Mouse (Mus musculus) neural tube, embryonic 15.5 days (tissue): Measurements from ENCODE around the gene Sspo. TPM values are rescaled to one million over a fixed set of nuclear protein-coding genes. Genes with fewer than 3 reads are reported as not detected.

Experiments used
- ATAC-seq: fragments of 200-750 bp; cut with Nextera tagmentation; 2 replicates; pipeline ENCODE4 v1.8.0; 2017; ENCODE audit warnings: mild to moderate bottlenecking, moderate TSS enrichment, moderate library complexity; ENCODE audit not compliant: low FRiP score
- H3K27ac ChIP-seq: fragments of 300-500 bp; sonication (generic); replicated peaks from 2 replicates; pipeline ENCODE4 v1.5.1; 2015; ENCODE audit warnings: mild to moderate bottlenecking, inconsistent platforms
- H3K27me3 ChIP-seq: fragments of 300-500 bp; sonication (generic); replicated peaks from 2 replicates; pipeline ENCODE4 v1.6.1; 2015; ENCODE audit warnings: inconsistent platforms
- H3K36me3 ChIP-seq: fragments of 300-500 bp; sonication (generic); 2 replicates; pipeline ENCODE4 v1.6.1; 2015; ENCODE audit warnings: inconsistent platforms
- H3K4me1 ChIP-seq: fragments of 300-500 bp; sonication (generic); 2 replicates; pipeline ENCODE4 v1.6.1; 2015; ENCODE audit warnings: inconsistent platforms
- H3K4me2 ChIP-seq: fragments of 300-500 bp; sonication (generic); 2 replicates; pipeline ENCODE4 v1.6.1; 2015; ENCODE audit warnings: inconsistent platforms, mild to moderate bottlenecking, moderate library complexity
- H3K4me3 ChIP-seq: fragments of 300-500 bp; sonication (generic); replicated peaks from 2 replicates; pipeline ENCODE4 v1.5.1; 2015; ENCODE audit warnings: mild to moderate bottlenecking, inconsistent platforms
- H3K9ac ChIP-seq: fragments of 300-500 bp; sonication (generic); replicated peaks from 2 replicates; pipeline ENCODE4 v1.6.1; 2015; ENCODE audit warnings: mild to moderate bottlenecking, inconsistent platforms
- H3K9me3 ChIP-seq: fragments of 300-500 bp; sonication (generic); replicated peaks from 2 replicates; pipeline ENCODE4 v1.6.1; 2016; ENCODE audit warnings: inconsistent platforms
- WGBS: fragments of 180-500 bp; shearing (Covaris S2); methylation state at CpG from one replicate; pipeline ENCODE4 v1.1.7; 2015; ENCODE audit warnings: mixed read lengths; 5-methylcytosine and 5-hydroxymethylcytosine counted together
- polyA plus RNA-seq: library from polyadenylated mRNA; unstranded; fragments of >200 nt; fragmentation: Nextera tagmentation; extraction: Ambion mirVana; gene quantifications from 2 replicates; pipeline ENCODE4 v1.2.1, GENCODE M21; 2015

Gene Sspo
- polyA plus RNA-seq = 0.34 and 0.54 TPM in 2 replicates

GRCm38 (mm10) chr6:48447929-48448328, at the start of gene Sspo:
Gene Sspo, plus strand, starts transcription at chr6:48448229.
- Histone ChIP-seq H3K4me2 (no peak within 1 kb of the TSS), H3K4me1 (peaks cover 18% of the 10 kb centered on the region), H3K4me3 (no peak within 1 kb of the TSS), H3K27me3 (no peaks in the 10 kb centered on the region), H3K27ac (no peak within 1 kb of the TSS), H3K9me3 (no peaks in the 10 kb centered on the region), H3K9ac (no peak within 1 kb of the TSS), H3K36me3 (no peaks in the 10 kb centered on the region)
- no peak for ATAC-seq
- whole genome bisulfite sequencing = 88% methylated on average over 1 of the region's 1 CpGs

GRCm38 (mm10) chr6:48399906-48400305, 48.1 kb upstream of the Sspo start:
- Histone ChIP-seq H3K4me2 (no peak overlapping the region), H3K4me1 (peaks cover 33% of the 10 kb centered on the region), H3K9ac (no peak overlapping the region), H3K9me3 (no peaks in the 10 kb centered on the region), H3K27me3 (no peaks in the 10 kb centered on the region), H3K4me3 (no peak overlapping the region), H3K36me3 (peaks cover 14% of the 10 kb centered on the region), H3K27ac (no peak overlapping the region)
- WGBS = 93% methylated on average over 5 of the region's 5 CpGs
- ATAC-seq = no peak

- Histone ChIP-seq H3K36me3 (peaks cover 56% of the 10 kb centered on the region), H3K27me3 (no peaks in the 10 kb centered on the region), H3K4me2 (no peak overlapping the region), H3K4me1 (peaks cover 2% of the 10 kb centered on the region), H3K4me3 (no peak overlapping the region), H3K27ac (no peak overlapping the region), H3K9ac (no peak overlapping the region), H3K9me3 (no peaks in the 10 kb centered on the region)
- 91% methylated on average over 5 of the region's 5 CpGs for WGBS
- no peak for ATAC-seq
Observed at GRCm38 (mm10) chr6:48404071-48404470, 44.0 kb upstream of the Sspo start.

GRCm38 (mm10) chr6:48409726-48410343, 38.2 kb upstream of the Sspo start:
- WGBS = 94% methylated on average over 4 of the region's 4 CpGs
- Histone ChIP-seq H3K4me1 (no peaks in the 10 kb centered on the region), H3K9me3 (no peaks in the 10 kb centered on the region), H3K4me2 (no peak overlapping the region), H3K27me3 (no peaks in the 10 kb centered on the region), H3K4me3 (no peak overlapping the region), H3K36me3 (peaks cover 99% of the 10 kb centered on the region), H3K9ac (no peak overlapping the region), H3K27ac (no peak overlapping the region)
- no peak for ATAC-seq

- WGBS = 62% methylated on average over 3 of the region's 3 CpGs
- H3K4me3 ChIP-seq = no peak overlapping the region
- no peaks in the 10 kb centered on the region for H3K9me3 ChIP-seq
- H3K27me3 ChIP-seq = no peaks in the 10 kb centered on the region
- H3K4me1 ChIP-seq = no peaks in the 10 kb centered on the region
- H3K27ac ChIP-seq = no peak overlapping the region
- no peak for ATAC-seq
- peaks cover 100% of the 10 kb centered on the region for H3K36me3 ChIP-seq
- H3K4me2 ChIP-seq = no peak overlapping the region
- H3K9ac ChIP-seq = no peak overlapping the region
Observed at GRCm38 (mm10) chr6:48410551-48410950, 37.5 kb upstream of the Sspo start.

GRCm38 (mm10) chr6:48411193-48412092, 36.6 kb upstream of the Sspo start:
- Histone ChIP-seq H3K27me3 (no peaks in the 10 kb centered on the region), H3K9me3 (no peaks in the 10 kb centered on the region), H3K9ac (no peak overlapping the region), H3K4me1 (no peaks in the 10 kb centered on the region), H3K27ac (no peak overlapping the region), H3K36me3 (peaks cover 100% of the 10 kb centered on the region), H3K4me2 (no peak overlapping the region), H3K4me3 (no peak overlapping the region)
- 88% methylated on average over 6 of the region's 6 CpGs for WGBS
- ATAC-seq = no peak

- H3K4me1 ChIP-seq = no peaks in the 10 kb centered on the region
- H3K27ac ChIP-seq = no peak overlapping the region
- H3K4me2 ChIP-seq = no peak overlapping the region
- H3K4me3 ChIP-seq = no peak overlapping the region
- peaks cover 99% of the 10 kb centered on the region for H3K36me3 ChIP-seq
- H3K9ac ChIP-seq = no peak overlapping the region
- ATAC-seq = no peak
- H3K9me3 ChIP-seq = no peaks in the 10 kb centered on the region
- WGBS = 96% methylated on average over 4 of the region's 4 CpGs
- no peaks in the 10 kb centered on the region for H3K27me3 ChIP-seq
Observed at GRCm38 (mm10) chr6:48412147-48412546, 35.9 kb upstream of the Sspo start.

GRCm38 (mm10) chr6:48412662-48413061, 35.4 kb upstream of the Sspo start:
- 85% methylated on average over 3 of the region's 3 CpGs for WGBS
- ATAC-seq = no peak
- no peak overlapping the region for H3K4me3 ChIP-seq
- H3K27ac ChIP-seq = no peak overlapping the region
- no peaks in the 10 kb centered on the region for H3K9me3 ChIP-seq
- peaks cover 99% of the 10 kb centered on the region for H3K36me3 ChIP-seq
- no peak overlapping the region for H3K4me2 ChIP-seq
- no peaks in the 10 kb centered on the region for H3K4me1 ChIP-seq
- no peak overlapping the region for H3K9ac ChIP-seq
- H3K27me3 ChIP-seq = no peaks in the 10 kb centered on the region

GRCm38 (mm10) chr6:48413081-48413480, 34.9 kb upstream of the Sspo start:
- H3K9ac ChIP-seq = no peak overlapping the region
- no peak for ATAC-seq
- H3K4me2 ChIP-seq = no peak overlapping the region
- no peak overlapping the region for H3K27ac ChIP-seq
- H3K9me3 ChIP-seq = no peaks in the 10 kb centered on the region
- no peaks in the 10 kb centered on the region for H3K4me1 ChIP-seq
- 85% methylated on average over 10 of the region's 10 CpGs for WGBS
- no peak overlapping the region for H3K4me3 ChIP-seq
- no peaks in the 10 kb centered on the region for H3K27me3 ChIP-seq
- H3K36me3 ChIP-seq = peaks cover 96% of the 10 kb centered on the region

GRCm38 (mm10) chr6:48414886-48415285, 33.1 kb upstream of the Sspo start:
- 100% methylated on average over 1 of the region's 1 CpGs for WGBS
- ATAC-seq = no peak
- H3K9ac ChIP-seq = no peak overlapping the region
- no peaks in the 10 kb centered on the region for H3K27me3 ChIP-seq
- peaks cover 78% of the 10 kb centered on the region for H3K36me3 ChIP-seq
- H3K9me3 ChIP-seq = no peaks in the 10 kb centered on the region
- H3K4me2 ChIP-seq = no peak overlapping the region
- no peak overlapping the region for H3K27ac ChIP-seq
- H3K4me3 ChIP-seq = no peak overlapping the region
- H3K4me1 ChIP-seq = no peaks in the 10 kb centered on the region

GRCm38 (mm10) chr6:48415636-48416035, 32.4 kb upstream of the Sspo start:
- Histone ChIP-seq H3K4me1 (peaks cover 3% of the 10 kb centered on the region; the same call in 1 of the 2 replicates), H3K36me3 (peaks cover 70% of the 10 kb centered on the region), H3K4me2 (no peak overlapping the region), H3K4me3 (no peak overlapping the region), H3K9ac (no peak overlapping the region), H3K27ac (no peak overlapping the region), H3K27me3 (no peaks in the 10 kb centered on the region), H3K9me3 (no peaks in the 10 kb centered on the region)
- ATAC-seq = no peak
- over 99% methylated on average over 7 of the region's 7 CpGs for WGBS

GRCm38 (mm10) chr6:48416486-48416885, 31.5 kb upstream of the Sspo start:
- Histone ChIP-seq H3K9ac (no peak overlapping the region), H3K27me3 (no peaks in the 10 kb centered on the region), H3K4me1 (peaks cover 5% of the 10 kb centered on the region; the same call in 1 of the 2 replicates), H3K36me3 (peaks cover 62% of the 10 kb centered on the region), H3K9me3 (no peaks in the 10 kb centered on the region), H3K4me2 (no peak overlapping the region), H3K27ac (no peak overlapping the region), H3K4me3 (no peak overlapping the region)
- no peak for ATAC-seq
- 87% methylated on average over 2 of the region's 2 CpGs for WGBS
